Mouse (Mus musculus): Measurements from ENCODE around the gene Llgl1.
A peak's percentile ranks its signal among the peaks of the same experiment; 100 is the strongest.

Gene Llgl1

GRCm38 (mm10) chr11:60726601-60727391 lies 27.3 kb downstream of the Llgl1 start, which contains the start of gene Flii:
Gene Flii, minus strand, starts transcription at chr11:60727263.
- DNase-seq (ENCODE audit: low spot score), result peak; percentile 77

- DNase-seq (ENCODE audit: low spot score), result no peak
Observed at GRCm38 (mm10) chr11:60727392-60728140, 28.0 kb downstream of the Llgl1 start.

DNA sequence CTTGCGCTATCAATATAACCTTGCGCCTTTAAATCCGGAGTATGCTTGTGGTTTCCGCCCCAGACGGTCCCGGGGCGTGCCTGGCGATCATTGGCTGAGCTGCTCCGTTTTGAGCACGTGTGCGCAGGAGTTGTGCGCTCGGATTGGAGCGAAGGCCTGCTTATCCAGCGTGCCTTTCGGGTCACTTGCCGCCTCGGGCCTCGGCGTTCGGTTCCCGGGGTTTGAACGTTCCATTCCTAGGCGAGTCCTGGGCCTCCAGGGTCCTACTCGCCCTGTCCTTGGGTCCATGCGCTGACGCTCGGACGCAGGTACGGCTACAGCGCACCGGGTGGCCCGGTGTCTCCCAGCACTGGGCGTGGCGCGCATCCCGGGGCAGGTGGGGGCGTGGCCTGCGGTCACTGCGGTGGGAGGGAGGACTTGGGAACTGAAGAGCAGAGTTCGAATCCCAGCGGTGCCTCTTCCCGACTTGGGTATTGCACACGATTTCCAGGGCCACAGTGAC lies 28.8 kb downstream of the Llgl1 start, which contains the start of gene Mief2:
Mief2 (plus strand) TSS at position 139 of the 502 bp plus-strand sequence.
- DNase-seq (ENCODE audit: low spot score), result peak; percentile 92

DNA sequence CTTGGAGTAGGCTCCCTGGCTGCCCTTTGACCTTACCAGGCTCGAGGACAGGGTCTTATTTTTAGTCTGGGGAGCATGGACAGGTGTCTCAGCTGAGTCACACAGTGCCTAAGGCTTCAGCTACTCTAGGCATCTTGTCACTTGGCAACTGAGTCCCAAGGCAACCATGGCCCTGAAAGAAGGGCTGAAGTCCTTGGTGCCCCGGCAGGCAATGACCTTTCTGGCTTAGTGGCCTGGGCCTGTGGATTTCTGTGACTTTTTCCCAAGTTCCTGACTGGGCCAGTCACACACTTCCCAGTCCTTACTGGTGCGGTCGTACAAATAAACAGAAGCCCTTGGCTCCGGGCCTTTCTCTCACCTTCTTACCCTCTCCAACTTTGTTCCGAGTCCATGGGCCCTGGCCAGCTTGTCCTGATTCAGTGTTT lies 29.7 kb downstream of the Llgl1 start:
- DNase-seq (ENCODE audit: low spot score), result no peak

GRCm38 (mm10) chr11:60730169-60730568 lies 30.6 kb downstream of the Llgl1 start:
- DNase-seq (ENCODE audit: low spot score), result no peak

- DNase-seq (ENCODE audit: low spot score), result no peak
Observed at GRCm38 (mm10) chr11:60731251-60731650, 31.7 kb downstream of the Llgl1 start.

- no peak for DNase-seq (ENCODE audit: low spot score)
Observed at GRCm38 (mm10) chr11:60734206-60734605, 34.7 kb downstream of the Llgl1 start.

- no peak for DNase-seq (ENCODE audit: low spot score)
Observed at GRCm38 (mm10) chr11:60735191-60735590, 35.7 kb downstream of the Llgl1 start.

- no peak for DNase-seq (ENCODE audit: low spot score)
Observed at GRCm38 (mm10) chr11:60736491-60736890, 37.0 kb downstream of the Llgl1 start.

DNA sequence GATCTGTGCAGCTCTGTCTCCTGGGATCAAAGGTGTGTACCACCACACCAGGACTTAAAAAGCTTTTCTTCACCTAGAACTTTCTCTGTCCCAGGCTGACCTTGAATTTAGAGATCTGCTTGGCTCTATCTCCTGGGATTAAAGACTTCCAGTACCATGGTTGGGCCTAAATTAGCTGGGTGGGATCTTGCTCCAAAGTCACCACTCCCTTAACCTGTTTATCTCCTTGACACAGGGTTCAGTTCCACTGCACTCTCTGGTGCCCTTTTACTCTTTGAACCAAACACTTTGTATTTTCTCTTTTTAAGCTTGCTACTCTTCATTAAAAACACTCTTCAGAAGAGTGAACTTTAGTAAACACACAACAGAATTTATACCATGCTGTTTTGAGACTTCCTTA lies 37.9 kb downstream of the Llgl1 start:
- DNase-seq (ENCODE audit: low spot score), result no peak

GRCm38 (mm10) chr11:60740321-60740720 lies 40.8 kb downstream of the Llgl1 start:
- DNase-seq (ENCODE audit: low spot score), result no peak

DNA sequence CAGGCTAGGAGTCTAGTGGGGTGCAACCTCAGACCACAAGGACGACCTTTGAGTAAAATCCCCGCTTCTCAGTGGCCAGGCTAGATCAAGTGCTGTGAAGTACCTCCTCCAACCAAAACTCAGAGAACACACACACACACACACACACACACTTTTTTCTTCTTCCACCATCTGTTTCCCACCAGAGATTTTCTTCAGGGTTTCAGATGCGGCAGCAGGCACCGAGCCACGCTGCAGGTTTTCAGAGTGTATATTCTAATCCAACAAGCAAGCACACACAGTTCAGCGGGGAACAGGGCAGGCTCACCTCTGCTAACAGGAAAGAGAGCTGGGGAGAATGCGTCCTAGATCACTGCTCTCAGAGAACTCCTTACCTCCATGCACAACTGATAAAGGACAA lies 56.0 kb downstream of the Llgl1 start:
- DNase-seq (ENCODE audit: low spot score), result no peak

GRCm38 (mm10) chr11:60761681-60762080 lies 62.2 kb downstream of the Llgl1 start:
- DNase-seq (ENCODE audit: low spot score), result no peak
